Mouse (Mus musculus): ENCODE results near the gene Gm3012. TPM values are rescaled to one million over a fixed set of nuclear protein-coding genes. Genes with fewer than 3 reads are reported as not detected.
"Not testable (repeated sequence)": the region's sequence is repeated elsewhere in the genome, so short reads cannot be mapped to it uniquely, and the experiment has no call there.

The Gm3012 gene
- total RNA-seq (2014; rRNA removed): not detected in 2 replicates
- polyA plus RNA-seq (2015; fragmentation: Nextera tagmentation; extraction: Ambion mirVana): not detected in 2 replicates

DNA sequence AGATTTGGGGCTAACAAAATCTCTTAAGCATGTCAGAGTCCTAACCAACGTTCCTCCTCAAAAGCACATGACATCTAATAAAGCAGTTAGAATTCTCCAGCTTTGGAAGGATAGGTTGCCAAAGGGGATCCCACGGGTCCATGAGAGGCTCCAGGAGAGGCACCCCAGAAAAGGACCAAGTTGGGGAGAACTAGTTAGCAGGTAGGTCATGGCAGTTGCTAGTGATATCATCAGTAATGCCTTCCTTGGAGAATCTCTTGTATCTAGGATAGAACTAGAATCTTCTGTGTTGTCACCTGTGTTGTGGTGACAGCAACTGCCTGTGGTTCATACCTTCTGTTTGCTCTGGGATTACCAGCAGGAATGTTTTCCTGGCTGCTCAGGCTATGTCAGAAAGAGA lies at the start of gene Gm3012:
Gene Gm3012 (plus strand): TSS at position 301 of the 400 bp plus-strand sequence.
- H3K9ac ChIP-seq (replicated peaks; ENCODE audit: low read length); H3K36me3 ChIP-seq (ENCODE audit: insufficient read depth, low read length); H3K4me3 ChIP-seq (ENCODE audit: low read length); H3K4me2 ChIP-seq (ENCODE audit: low read depth, low read length); DNase-seq (ENCODE audit: low spot score); H3K27ac ChIP-seq; H3K9me3 ChIP-seq (ENCODE audit: low read length); H3K4me1 ChIP-seq (ENCODE audit: insufficient read depth, low read length); ATAC-seq; H3K27me3 ChIP-seq (ENCODE audit: insufficient read depth, low read length): not testable (repeated sequence)
- WGBS: no CpG with 5 or more reads among the region's 2 CpGs

DNA sequence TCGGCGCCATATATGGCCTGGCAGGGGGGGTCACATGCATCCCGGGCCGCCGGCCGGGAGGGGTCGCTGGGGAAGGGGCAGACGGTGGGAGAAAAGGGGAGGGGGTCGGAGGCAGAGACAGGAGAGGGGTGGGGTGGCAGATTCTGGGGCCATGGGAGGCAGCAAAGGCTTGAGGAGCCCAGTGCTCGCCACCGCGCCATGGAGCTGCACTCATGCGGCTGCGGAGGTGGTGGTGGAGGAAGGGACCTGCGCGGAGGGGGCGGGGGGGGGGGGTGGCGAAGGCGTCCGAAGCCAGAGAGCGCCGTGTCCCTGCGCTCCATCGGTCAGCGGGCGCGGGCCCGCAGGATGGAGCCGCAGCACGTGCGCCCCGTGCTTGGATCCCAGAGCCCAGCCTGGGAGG lies 17.4 kb downstream of the Gm3012 start, which contains the start of gene Gm3020:
Gene Gm3020 (plus strand): TSS at position 301 of the 400 bp plus-strand sequence.
- DNase-seq (ENCODE audit: low spot score); H3K4me3 ChIP-seq (ENCODE audit: low read length); ATAC-seq; H3K36me3 ChIP-seq (ENCODE audit: insufficient read depth, low read length); H3K9ac ChIP-seq (replicated peaks; ENCODE audit: low read length); H3K27me3 ChIP-seq (ENCODE audit: insufficient read depth, low read length); H3K4me1 ChIP-seq (ENCODE audit: insufficient read depth, low read length); H3K4me2 ChIP-seq (ENCODE audit: low read depth, low read length); H3K9me3 ChIP-seq (ENCODE audit: low read length); H3K27ac ChIP-seq: not testable (repeated sequence)
- WGBS: no CpG with 5 or more reads among the region's 32 CpGs

DNA sequence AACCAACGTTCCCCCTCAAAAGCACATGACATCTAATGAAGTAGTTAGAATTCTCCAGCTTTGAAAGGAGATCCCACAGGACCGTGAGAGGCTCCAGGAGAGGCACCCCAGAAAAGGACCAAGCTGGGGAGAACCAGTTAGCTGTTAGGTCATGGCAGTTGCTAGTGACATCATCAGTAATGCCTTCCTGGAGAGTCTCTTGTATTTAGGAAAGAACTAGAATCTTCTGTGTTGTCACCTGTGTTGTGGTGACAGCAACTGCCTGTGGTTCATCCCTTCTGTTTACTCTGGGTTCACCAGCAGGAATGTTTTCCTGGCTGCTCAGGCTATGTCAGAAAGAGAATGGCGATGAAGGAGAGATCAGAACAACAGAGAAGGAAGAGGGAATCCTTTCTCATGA lies 54.2 kb downstream of the Gm3012 start, which contains the start of gene Gm3043:
Gene Gm3043 (plus strand): TSS at position 301 of the 400 bp plus-strand sequence.
- no CpG with 5 or more reads among the region's 3 CpGs for WGBS
- not testable (repeated sequence) for DNase-seq (ENCODE audit: low spot score)

More for the DNA sequence above, 54.2 kb downstream of the Gm3012 start, which contains the start of gene Gm3043:
- not testable (repeated sequence) for H3K9me3 ChIP-seq (ENCODE audit: low read length); H3K4me3 ChIP-seq (ENCODE audit: low read length); H3K4me1 ChIP-seq (ENCODE audit: insufficient read depth, low read length); H3K36me3 ChIP-seq (ENCODE audit: insufficient read depth, low read length); H3K27me3 ChIP-seq (ENCODE audit: insufficient read depth, low read length); H3K9ac ChIP-seq (replicated peaks; ENCODE audit: low read length); H3K27ac ChIP-seq; H3K4me2 ChIP-seq (ENCODE audit: low read depth, low read length); ATAC-seq

Other genes with a start within 250 kb of the Gm3012 start
- not detected in 2 replicates for gene Gm10413, start 239.4 kb upstream of the Gm3012 start, total RNA-seq (2014; rRNA removed)
- gene Gm10413, start 239.4 kb upstream of the Gm3012 start, polyA plus RNA-seq (2015; fragmentation: Nextera tagmentation; extraction: Ambion mirVana): not detected in 2 replicates
- gene Gm10409, start 221.9 kb upstream of the Gm3012 start, total RNA-seq (2014; rRNA removed): 6.5 and 6.6 TPM in 2 replicates
- gene Gm10409, start 221.9 kb upstream of the Gm3012 start, polyA plus RNA-seq (2015; fragmentation: Nextera tagmentation; extraction: Ambion mirVana): 18.0 and 22.7 TPM in 2 replicates
- gene Gm3005, start 206.4 kb upstream of the Gm3012 start, total RNA-seq (2014; rRNA removed): 6.1 and 8.1 TPM in 2 replicates
- 7.3 and 12.2 TPM in 2 replicates for gene Gm3005, start 206.4 kb upstream of the Gm3012 start, polyA plus RNA-seq (2015; fragmentation: Nextera tagmentation; extraction: Ambion mirVana)
- not detected in 2 replicates for gene Gm10408, start 185.1 kb upstream of the Gm3012 start, total RNA-seq (2014; rRNA removed)
- gene Gm10408, start 185.1 kb upstream of the Gm3012 start, polyA plus RNA-seq (2015; fragmentation: Nextera tagmentation; extraction: Ambion mirVana): not detected in 2 replicates
- 6.5 and 6.6 TPM in 2 replicates for gene Gm3020, start 17.5 kb downstream of the Gm3012 start, total RNA-seq (2014; rRNA removed)
- 18.0 and 22.7 TPM in 2 replicates for gene Gm3020, start 17.5 kb downstream of the Gm3012 start, polyA plus RNA-seq (2015; fragmentation: Nextera tagmentation; extraction: Ambion mirVana)
- not detected in 2 replicates for gene Gm3043, start 54.3 kb downstream of the Gm3012 start, total RNA-seq (2014; rRNA removed)
- not detected in 2 replicates for gene Gm3043, start 54.3 kb downstream of the Gm3012 start, polyA plus RNA-seq (2015; fragmentation: Nextera tagmentation; extraction: Ambion mirVana)
- 1.8 and 2.6 TPM in 2 replicates for gene Gm3002, start 175.6 kb downstream of the Gm3012 start, total RNA-seq (2014; rRNA removed)
- gene Gm3002, start 175.6 kb downstream of the Gm3012 start, polyA plus RNA-seq (2015; fragmentation: Nextera tagmentation; extraction: Ambion mirVana): 2.5 and 4.6 TPM in 2 replicates
- gene Gm3033, start 211.7 kb downstream of the Gm3012 start, total RNA-seq (2014; rRNA removed): 0.37 and 0.47 TPM in 2 replicates
- not detected in 2 replicates for gene Gm3033, start 211.7 kb downstream of the Gm3012 start, polyA plus RNA-seq (2015; fragmentation: Nextera tagmentation; extraction: Ambion mirVana)
- not detected in 2 replicates for gene Gm2916, start 249.7 kb downstream of the Gm3012 start, total RNA-seq (2014; rRNA removed)
- gene Gm2916, start 249.7 kb downstream of the Gm3012 start, polyA plus RNA-seq (2015; fragmentation: Nextera tagmentation; extraction: Ambion mirVana): not detected in 2 replicates

All from hindbrain, postnatal 0 days (tissue).